Mouse (Mus musculus): ENCODE measurements around the gene Actr3b. TPM values are rescaled to one million over a fixed set of nuclear protein-coding genes. Genes with fewer than 3 reads are reported as not detected.

The Actr3b gene
- polyA plus RNA-seq, 1 experiment: 0.40 TPM

DNA sequence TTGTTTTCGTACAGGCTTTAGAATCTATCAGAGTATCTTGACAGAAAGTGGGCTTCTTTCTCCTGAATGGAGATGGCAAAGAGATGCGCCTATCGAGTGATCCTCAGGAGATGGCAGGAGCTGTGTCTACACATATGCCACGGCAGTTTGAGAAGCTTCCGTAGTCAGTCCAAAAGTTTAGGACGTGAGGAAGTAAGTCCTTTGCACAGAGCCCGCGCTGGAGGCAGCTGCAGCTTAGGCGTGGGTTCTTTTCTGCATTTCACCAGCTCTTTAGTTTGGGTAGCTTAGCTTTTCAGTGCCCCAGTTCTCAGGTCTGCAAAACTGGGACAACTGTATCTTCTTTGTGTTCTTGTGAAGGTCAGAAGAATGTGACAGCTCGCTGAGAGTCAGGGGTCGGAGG is 38.0 kb downstream of the Actr3b start:
- no peaks in the 10 kb centered on the region for H3K36me3 ChIP-seq (ENCODE audit: control insufficient read depth, insufficient read depth)

DNA sequence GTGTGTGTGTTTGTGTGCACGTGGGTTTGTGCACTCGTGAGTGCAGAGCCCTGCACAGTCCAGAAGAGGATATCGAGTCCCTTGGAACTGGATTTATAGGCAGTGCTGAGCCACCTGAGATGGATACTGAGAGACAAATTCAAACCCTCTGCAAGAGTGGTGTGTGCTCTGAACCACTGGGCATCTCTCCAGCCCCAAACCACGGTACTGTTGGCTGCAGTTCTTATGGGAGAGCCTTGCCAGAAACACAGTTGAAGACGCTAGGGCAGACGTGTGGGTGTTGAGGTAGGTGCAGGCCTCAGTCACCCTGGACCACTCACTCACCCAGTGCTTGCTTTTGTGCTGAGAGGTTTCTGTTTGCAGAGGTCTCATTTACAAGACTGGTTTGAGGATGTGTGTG is 41.1 kb downstream of the Actr3b start:
- H3K4me2 ChIP-seq (ENCODE audit: low read depth): no peak overlapping the region
- H3K27me3 ChIP-seq (ENCODE audit: control insufficient read depth, insufficient read depth, insufficient read length): no peaks in the 10 kb centered on the region
- no peak overlapping the region for H3ac ChIP-seq (ENCODE audit: control insufficient read depth, insufficient read length)
- H3K79me2 ChIP-seq (ENCODE audit: control insufficient read depth, insufficient read depth): no peaks in the 10 kb centered on the region
- TF ChIP-seq POLR2AphosphoS2 (IDR thresholded peaks at IDR 0.05; ENCODE audit: insufficient read length, low read depth): no peak
- TF ChIP-seq MYOD1 (IDR thresholded peaks at IDR 0.05; ENCODE audit: control insufficient read depth in 1 of 3, insufficient read length in 2 of 3, low read depth in 2 of 3): no peak
- no peak for TF ChIP-seq MAX (IDR thresholded peaks at IDR 0.05; ENCODE audit: low read depth)
- no peak for TF ChIP-seq TCF12 (IDR thresholded peaks at IDR 0.05; ENCODE audit: insufficient read depth, poor library complexity, severe bottlenecking)
- TF ChIP-seq SRF (IDR thresholded peaks at IDR 0.05; ENCODE audit: control insufficient read depth, insufficient read length, low read depth): no peak
- no peak for TF ChIP-seq USF1 (IDR thresholded peaks at IDR 0.05; ENCODE audit: low read depth)
- TF ChIP-seq REST (IDR thresholded peaks at IDR 0.05; ENCODE audit: insufficient read depth, insufficient read length): no peak
- TF ChIP-seq E2F4 (IDR thresholded peaks at IDR 0.05; ENCODE audit: insufficient read depth): no peak
- no peak for TF ChIP-seq TCF3 (IDR thresholded peaks at IDR 0.05; ENCODE audit: insufficient read length, low read depth)
- no peak for TF ChIP-seq MYOG (IDR thresholded peaks at IDR 0.05; ENCODE audit: control insufficient read depth in 1 of 3, insufficient read depth in 1 of 3, insufficient read length in 2 of 3, low read depth in 2 of 3)
- no peak for TF ChIP-seq POLR2A (IDR thresholded peaks at IDR 0.05; ENCODE audit: insufficient read length, low read depth)
- no peak for TF ChIP-seq CEBPB (IDR thresholded peaks at IDR 0.05; ENCODE audit: insufficient read depth, poor library complexity, severe bottlenecking)
- H3K36me3 ChIP-seq (ENCODE audit: control insufficient read depth, insufficient read depth): no peaks in the 10 kb centered on the region
- H3K4me3 ChIP-seq: no peak overlapping the region

More for the DNA sequence above, 38.0 kb downstream of the Actr3b start:
- TF ChIP-seq SRF (IDR thresholded peaks at IDR 0.05; ENCODE audit: control insufficient read depth, insufficient read length, low read depth): no peak
- TF ChIP-seq CEBPB (IDR thresholded peaks at IDR 0.05; ENCODE audit: insufficient read depth, poor library complexity, severe bottlenecking): no peak
- no peak for TF ChIP-seq MYOG (IDR thresholded peaks at IDR 0.05; ENCODE audit: control insufficient read depth in 1 of 3, insufficient read depth in 1 of 3, insufficient read length in 2 of 3, low read depth in 2 of 3)
- no peak for TF ChIP-seq REST (IDR thresholded peaks at IDR 0.05; ENCODE audit: insufficient read depth, insufficient read length)
- TF ChIP-seq MYOD1 (IDR thresholded peaks at IDR 0.05; ENCODE audit: control insufficient read depth in 1 of 3, insufficient read length in 2 of 3, low read depth in 2 of 3): no peak
- TF ChIP-seq TCF3 (IDR thresholded peaks at IDR 0.05; ENCODE audit: insufficient read length, low read depth): no peak
- TF ChIP-seq E2F4 (IDR thresholded peaks at IDR 0.05; ENCODE audit: insufficient read depth): no peak
- no peak for TF ChIP-seq POLR2AphosphoS2 (IDR thresholded peaks at IDR 0.05; ENCODE audit: insufficient read length, low read depth)
- TF ChIP-seq USF1 (IDR thresholded peaks at IDR 0.05; ENCODE audit: low read depth): no peak
- no peak for TF ChIP-seq MAX (IDR thresholded peaks at IDR 0.05; ENCODE audit: low read depth)
- Histone ChIP-seq H3ac (ENCODE audit: control insufficient read depth, insufficient read length) (no peak overlapping the region), H3K4me3 (no peak overlapping the region), H3K4me2 (ENCODE audit: low read depth) (no peak overlapping the region), H3K27me3 (ENCODE audit: control insufficient read depth, insufficient read depth, insufficient read length) (no peaks in the 10 kb centered on the region), H3K79me2 (ENCODE audit: control insufficient read depth, insufficient read depth) (no peaks in the 10 kb centered on the region)

DNA sequence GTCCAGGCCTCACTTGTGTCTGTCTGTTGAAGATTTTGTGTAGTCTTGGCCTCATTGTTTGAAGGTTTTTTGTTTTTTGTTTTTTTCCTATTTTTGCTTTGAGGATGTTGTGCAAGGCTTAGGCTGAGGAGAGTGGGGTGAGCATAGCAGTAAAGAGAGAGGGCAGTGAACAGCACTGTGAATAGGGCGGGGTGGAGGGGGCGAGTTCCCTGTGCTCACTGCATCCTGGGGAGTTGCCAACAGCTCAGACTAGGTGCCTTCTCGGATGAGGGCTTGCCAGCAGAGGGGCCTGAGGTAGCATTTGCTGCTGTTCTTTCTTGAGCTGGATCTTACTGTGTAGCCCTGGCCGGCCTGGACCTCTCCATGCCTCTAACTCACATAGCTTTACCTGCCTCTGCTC is 41.9 kb downstream of the Actr3b start:
- no peak overlapping the region for H3K4me2 ChIP-seq (ENCODE audit: low read depth)
- no peak for TF ChIP-seq E2F4 (IDR thresholded peaks at IDR 0.05; ENCODE audit: insufficient read depth)
- no peak for TF ChIP-seq TCF3 (IDR thresholded peaks at IDR 0.05; ENCODE audit: insufficient read length, low read depth)
- TF ChIP-seq REST (IDR thresholded peaks at IDR 0.05; ENCODE audit: insufficient read depth, insufficient read length): no peak
- TF ChIP-seq MAX (IDR thresholded peaks at IDR 0.05; ENCODE audit: low read depth): no peak
- TF ChIP-seq POLR2AphosphoS2 (IDR thresholded peaks at IDR 0.05; ENCODE audit: insufficient read length, low read depth): no peak
- TF ChIP-seq MYOD1 (IDR thresholded peaks at IDR 0.05; ENCODE audit: control insufficient read depth in 1 of 3, insufficient read length in 2 of 3, low read depth in 2 of 3): no peak
- no peak for TF ChIP-seq USF1 (IDR thresholded peaks at IDR 0.05; ENCODE audit: low read depth)
- TF ChIP-seq TCF12 (IDR thresholded peaks at IDR 0.05; ENCODE audit: insufficient read depth, poor library complexity, severe bottlenecking): no peak
- TF ChIP-seq SRF (IDR thresholded peaks at IDR 0.05; ENCODE audit: control insufficient read depth, insufficient read length, low read depth): no peak
- TF ChIP-seq MYOG (IDR thresholded peaks at IDR 0.05; ENCODE audit: control insufficient read depth in 1 of 3, insufficient read depth in 1 of 3, insufficient read length in 2 of 3, low read depth in 2 of 3): no peak
- no peak for TF ChIP-seq CEBPB (IDR thresholded peaks at IDR 0.05; ENCODE audit: insufficient read depth, poor library complexity, severe bottlenecking)
- no peak for TF ChIP-seq POLR2A (IDR thresholded peaks at IDR 0.05; ENCODE audit: insufficient read length, low read depth)

DNA sequence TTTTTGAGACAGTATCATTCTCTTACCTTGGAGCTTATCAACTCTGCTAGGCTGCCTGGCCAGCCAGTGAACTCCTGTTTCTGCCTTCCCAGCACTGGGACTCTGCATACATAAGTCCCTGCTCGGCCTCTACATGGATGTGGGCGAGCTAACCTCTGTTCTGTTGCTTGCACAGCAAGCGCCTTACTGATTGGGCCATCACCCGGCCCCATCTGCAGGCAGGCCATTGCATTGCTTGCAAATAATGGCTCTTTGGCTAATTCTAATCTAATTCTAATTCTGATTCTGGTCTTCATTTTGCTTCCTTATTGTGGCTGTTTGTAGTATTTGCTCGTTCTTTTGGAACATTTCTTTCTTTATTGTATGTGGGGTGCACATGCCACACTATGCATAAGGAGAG is 44.8 kb downstream of the Actr3b start:
- Histone ChIP-seq H3K4me2 (ENCODE audit: low read depth) (no peak overlapping the region), H3K4me3 (no peak overlapping the region), H3ac (ENCODE audit: control insufficient read depth, insufficient read length) (no peak overlapping the region), H3K79me2 (ENCODE audit: control insufficient read depth, insufficient read depth) (no peaks in the 10 kb centered on the region), H3K27me3 (ENCODE audit: control insufficient read depth, insufficient read depth, insufficient read length) (no peaks in the 10 kb centered on the region), H3K36me3 (ENCODE audit: control insufficient read depth, insufficient read depth) (no peaks in the 10 kb centered on the region)
- TF ChIP-seq USF1 (IDR thresholded peaks at IDR 0.05; ENCODE audit: low read depth) (no peak), MYOD1 (IDR thresholded peaks at IDR 0.05; ENCODE audit: control insufficient read depth in 1 of 3, insufficient read length in 2 of 3, low read depth in 2 of 3) (no peak), CEBPB (IDR thresholded peaks at IDR 0.05; ENCODE audit: insufficient read depth, poor library complexity, severe bottlenecking) (no peak), E2F4 (IDR thresholded peaks at IDR 0.05; ENCODE audit: insufficient read depth) (no peak), SRF (IDR thresholded peaks at IDR 0.05; ENCODE audit: control insufficient read depth, insufficient read length, low read depth) (no peak), POLR2A (IDR thresholded peaks at IDR 0.05; ENCODE audit: insufficient read length, low read depth) (no peak), REST (IDR thresholded peaks at IDR 0.05; ENCODE audit: insufficient read depth, insufficient read length) (no peak), MYOG (IDR thresholded peaks at IDR 0.05; ENCODE audit: control insufficient read depth in 1 of 3, insufficient read depth in 1 of 3, insufficient read length in 2 of 3, low read depth in 2 of 3) (no peak), TCF3 (IDR thresholded peaks at IDR 0.05; ENCODE audit: insufficient read length, low read depth) (no peak), MAX (IDR thresholded peaks at IDR 0.05; ENCODE audit: low read depth) (no peak), POLR2AphosphoS2 (IDR thresholded peaks at IDR 0.05; ENCODE audit: insufficient read length, low read depth) (no peak), TCF12 (IDR thresholded peaks at IDR 0.05; ENCODE audit: insufficient read depth, poor library complexity, severe bottlenecking) (no peak)

More for the DNA sequence above, 41.9 kb downstream of the Actr3b start:
- no peaks in the 10 kb centered on the region for H3K27me3 ChIP-seq (ENCODE audit: control insufficient read depth, insufficient read depth, insufficient read length)
- H3K4me3 ChIP-seq: no peak overlapping the region
- no peaks in the 10 kb centered on the region for H3K36me3 ChIP-seq (ENCODE audit: control insufficient read depth, insufficient read depth)
- H3ac ChIP-seq (ENCODE audit: control insufficient read depth, insufficient read length): no peak overlapping the region
- H3K79me2 ChIP-seq (ENCODE audit: control insufficient read depth, insufficient read depth): no peaks in the 10 kb centered on the region

Measured in myocyte (in vitro differentiated cells).